Mouse (Mus musculus) right cerebral cortex, adult 18-20 months (tissue): ENCODE results near the gene Fn1.

ENCODE experiments used
- DNase-seq: peaks from one replicate; pipeline ENCODE4 v3.0.0; 2022; ENCODE audit warnings: mixed read lengths

Gene Fn1

GRCm38 (mm10) chr1:71652551-71653399 lies at the start of gene Fn1:
Gene Fn1, minus strand, starts transcription at chr1:71653200.
- peak; percentile 29 for DNase-seq

GRCm38 (mm10) chr1:71696093-71696492 lies 43.1 kb upstream of the Fn1 start:
- no peak for DNase-seq

- DNase-seq = no peak
Measured at GRCm38 (mm10) chr1:71691472-71692277, 38.7 kb upstream of the Fn1 start.

- DNase-seq = no peak
Measured at GRCm38 (mm10) chr1:71688926-71689303, 35.9 kb upstream of the Fn1 start.

GRCm38 (mm10) chr1:71688272-71688925 lies 35.4 kb upstream of the Fn1 start:
- no peak for DNase-seq

GRCm38 (mm10) chr1:71686791-71687190 lies 33.8 kb upstream of the Fn1 start:
- DNase-seq = no peak

- no peak for DNase-seq
Measured at GRCm38 (mm10) chr1:71683736-71684135, 30.7 kb upstream of the Fn1 start.

DNA sequence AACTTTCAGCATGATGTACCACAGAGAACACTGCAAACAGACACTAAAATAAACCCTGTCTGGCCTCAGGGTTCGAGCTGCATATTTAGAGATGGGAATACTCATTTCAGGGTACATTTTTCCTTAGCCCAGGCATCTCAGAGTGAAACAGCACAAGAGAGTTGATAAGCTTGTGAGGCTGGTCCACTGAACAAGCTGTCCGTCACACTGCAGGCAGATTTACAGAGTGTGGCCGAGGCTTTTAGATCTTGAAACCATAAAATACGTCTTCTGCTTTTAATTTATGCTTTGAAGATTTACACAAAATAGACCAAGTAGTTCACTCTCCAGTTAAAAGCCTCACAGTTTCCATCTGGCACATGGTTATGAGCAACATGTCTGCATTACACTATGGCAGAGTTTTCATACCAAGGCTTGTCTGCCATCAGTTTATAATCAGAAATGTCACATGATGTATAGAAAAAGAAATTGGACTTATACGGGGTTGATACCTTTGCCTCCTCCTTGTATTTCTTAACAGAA lies 29.3 kb upstream of the Fn1 start:
- DNase-seq = no peak

- DNase-seq = no peak
Measured at GRCm38 (mm10) chr1:71681306-71681705, 28.3 kb upstream of the Fn1 start.

GRCm38 (mm10) chr1:71680046-71680672 lies 27.2 kb upstream of the Fn1 start:
- no peak for DNase-seq

DNA sequence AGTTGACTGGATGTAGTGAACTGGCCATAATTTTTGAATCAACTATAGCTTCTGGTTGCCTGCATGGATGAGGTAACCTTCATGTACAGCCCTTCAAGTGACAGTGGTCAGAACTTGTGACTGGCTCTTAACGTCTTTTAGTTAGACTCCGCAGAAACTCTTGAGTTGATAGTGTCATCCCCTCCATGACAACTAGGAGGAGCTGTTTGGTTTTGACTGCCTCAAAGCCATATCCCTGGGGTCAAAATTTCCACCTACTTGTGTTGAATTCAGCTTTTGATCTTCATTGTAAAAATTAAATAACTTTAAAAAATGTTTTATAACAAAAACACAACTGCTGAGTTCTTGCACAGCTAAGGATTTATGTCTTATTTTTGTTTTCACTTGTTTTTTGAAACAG lies 22.4 kb upstream of the Fn1 start:
- DNase-seq = no peak

GRCm38 (mm10) chr1:71674274-71674673 lies 21.3 kb upstream of the Fn1 start:
- DNase-seq = no peak

DNA sequence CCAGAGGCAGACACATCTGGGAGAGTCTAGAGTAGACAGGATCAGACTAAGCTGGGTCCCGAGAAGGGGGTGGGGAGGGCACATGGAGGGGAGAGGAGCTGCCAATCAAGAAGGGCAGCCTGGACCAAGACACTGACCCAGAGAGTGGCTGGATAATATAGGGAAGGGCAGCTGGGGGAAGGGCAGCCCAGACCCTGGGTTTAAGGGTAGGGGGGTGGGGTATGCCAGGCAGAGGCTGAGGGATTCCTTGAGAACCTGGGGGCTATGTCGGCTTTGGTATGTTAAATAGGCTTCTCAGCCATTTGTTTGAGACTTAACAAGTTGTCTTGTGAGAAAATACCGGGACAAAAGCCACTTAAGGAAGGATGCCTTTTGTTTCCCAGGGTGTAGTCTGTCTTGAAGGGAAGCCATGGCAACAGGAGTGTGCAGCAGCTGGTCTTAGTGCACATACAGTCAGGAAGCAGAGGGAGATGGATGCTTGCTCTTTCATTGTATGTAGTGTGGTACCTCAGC lies 20.5 kb upstream of the Fn1 start:
- DNase-seq = no peak

DNA sequence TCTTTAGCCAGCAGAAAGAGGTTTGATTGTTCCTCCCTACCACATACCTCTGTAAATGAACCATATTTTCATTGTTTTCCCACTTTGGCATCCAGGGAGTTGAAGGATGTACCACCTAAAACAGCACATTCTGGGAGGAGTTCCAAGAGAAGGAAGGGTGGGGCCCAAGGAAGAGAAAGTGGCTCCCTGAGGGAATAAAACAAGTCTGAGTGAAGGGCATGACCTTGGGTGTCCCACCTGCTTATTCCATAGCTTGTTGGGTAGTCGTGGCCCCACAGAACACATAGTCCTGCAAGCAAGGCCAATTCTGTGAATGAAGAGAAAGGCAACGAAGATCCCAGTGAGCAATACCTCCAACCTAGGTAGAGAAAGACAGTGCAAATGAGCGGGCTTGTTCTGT lies 19.3 kb upstream of the Fn1 start:
- DNase-seq = no peak

GRCm38 (mm10) chr1:71663242-71663641 lies 10.2 kb upstream of the Fn1 start:
- DNase-seq = no peak

GRCm38 (mm10) chr1:71658632-71659031 lies 5.6 kb upstream of the Fn1 start:
- DNase-seq = no peak

GRCm38 (mm10) chr1:71656309-71656708 lies 3.3 kb upstream of the Fn1 start:
- no peak for DNase-seq

- DNase-seq = no peak
Measured at GRCm38 (mm10) chr1:71654221-71654620, 1.2 kb upstream of the Fn1 start.

DNA sequence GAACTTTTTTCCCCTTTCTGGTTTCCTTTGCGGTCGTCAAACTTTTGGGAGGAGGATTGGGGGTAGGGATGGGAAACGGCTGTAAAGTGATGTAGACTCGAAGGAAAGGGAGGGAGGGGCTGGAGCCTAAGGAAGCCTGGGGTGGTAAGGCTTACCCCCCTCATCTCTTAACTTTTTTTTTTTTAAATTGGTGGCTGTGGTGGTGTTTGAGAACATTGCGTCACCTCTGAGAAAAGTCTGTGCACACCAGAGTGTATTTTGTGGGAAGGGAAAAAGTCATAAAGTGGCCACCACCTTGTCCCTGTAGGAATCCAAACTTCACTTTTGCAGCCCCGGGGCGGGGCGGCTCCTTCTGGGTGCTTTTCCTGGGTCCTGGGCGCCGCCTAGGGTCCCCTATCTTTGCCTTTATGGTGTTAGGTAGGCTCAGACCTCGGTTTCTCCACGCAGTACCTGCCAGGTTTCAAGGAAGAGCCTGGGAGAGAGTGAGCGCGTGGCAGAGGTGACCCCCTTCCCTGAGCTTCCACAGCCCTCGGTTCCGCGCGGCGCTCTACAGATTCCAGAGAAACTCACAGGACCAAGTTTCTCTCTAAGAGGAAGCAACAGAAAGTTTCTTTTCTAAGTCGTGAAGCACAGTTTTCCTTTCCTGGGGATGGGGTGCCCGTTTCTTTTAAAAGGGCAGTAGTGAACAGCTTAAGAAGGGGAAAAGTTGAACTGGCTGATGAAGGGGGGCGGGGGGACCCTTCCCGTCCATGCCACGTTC lies 580 bp upstream of the Fn1 start:
- DNase-seq = no peak

GRCm38 (mm10) chr1:71651828-71652227 lies 1.2 kb downstream of the Fn1 start:
- DNase-seq = no peak

DNA sequence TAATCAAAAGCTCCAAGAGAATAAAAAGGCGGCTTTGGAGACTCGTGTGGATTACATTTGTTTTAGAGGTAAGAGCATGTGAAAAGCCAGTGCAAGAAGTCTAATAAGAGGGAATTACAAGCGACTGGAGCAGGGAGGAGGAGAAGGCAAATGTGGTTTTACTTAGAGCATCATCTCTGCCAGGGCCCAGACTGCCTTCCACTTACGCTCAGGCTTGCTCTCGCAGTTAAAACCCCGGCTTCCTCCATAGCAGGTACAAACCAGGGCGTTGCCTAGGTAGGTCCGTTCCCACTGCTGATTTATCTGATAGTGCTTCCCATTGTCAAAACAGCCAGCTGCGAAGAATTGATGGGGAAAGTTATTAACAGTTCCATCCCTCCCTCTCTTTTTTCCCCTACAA lies 1.7 kb downstream of the Fn1 start:
- no peak for DNase-seq

DNA sequence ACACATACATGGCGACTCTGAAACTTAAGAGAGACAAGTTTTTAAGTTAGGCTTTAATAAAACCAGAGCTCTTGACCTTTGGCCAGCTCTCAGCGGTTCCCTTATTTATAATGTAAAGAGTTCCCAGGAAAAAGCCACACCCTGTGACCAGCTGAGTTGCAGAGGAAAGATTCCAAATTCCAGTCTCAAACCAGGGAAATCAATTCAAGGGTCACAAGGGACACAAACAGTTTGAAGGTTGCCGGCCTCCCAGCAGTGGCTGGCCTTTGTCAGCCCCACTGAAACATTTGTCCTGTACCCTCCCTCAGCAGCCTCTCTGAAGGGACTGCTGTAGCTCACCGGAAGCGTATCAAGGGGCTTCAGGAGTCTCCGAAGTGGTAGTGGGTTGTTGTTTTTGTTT lies 2.3 kb downstream of the Fn1 start:
- no peak for DNase-seq
